Mouse (Mus musculus) ovary, adult 18-20 months (tissue): ENCODE measurements around the gene Gm21887.
"Not testable (repeated sequence)": the region's sequence is repeated elsewhere in the genome, so short reads cannot be mapped to it uniquely, and the experiment has no call there.

Experiments used
- DNase-seq: peaks from one replicate; pipeline ENCODE4 v3.0.0; 2022; ENCODE audit warnings: low spot score, mixed read lengths

The Gm21887 gene

GRCm38 (mm10) chrX:170009016-170009750 is at the start of gene Gm21887:
Gene Gm21887, plus strand, starts transcription at chrX:170009659.
- peak; percentile 100 for DNase-seq

- DNase-seq, result no peak
Observed at GRCm38 (mm10) chrX:169969337-169969736, 40.1 kb upstream of the Gm21887 start.

DNA sequence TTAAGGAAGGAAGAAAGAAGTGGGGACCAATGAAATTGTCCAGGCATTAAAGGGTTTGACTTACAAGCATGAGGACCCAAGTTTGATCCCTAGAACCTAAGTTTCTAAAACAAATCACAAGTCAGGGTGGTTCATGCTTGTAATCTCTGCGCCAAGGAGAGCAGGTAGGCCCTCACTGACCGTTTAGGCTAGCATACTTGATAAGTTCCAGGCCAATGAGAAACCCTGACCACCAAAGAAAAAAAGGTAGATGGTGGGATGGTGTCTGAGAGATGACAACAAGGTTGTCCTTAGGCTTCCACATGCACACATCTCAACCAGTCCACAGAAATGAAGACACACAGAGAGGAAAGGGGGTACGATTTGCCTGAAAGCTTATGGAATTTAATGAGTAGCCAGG is 39.7 kb upstream of the Gm21887 start:
- peak; percentile 1 for DNase-seq

- DNase-seq, result peak; percentile 1
Observed at GRCm38 (mm10) chrX:169970546-169970945, 38.9 kb upstream of the Gm21887 start.

GRCm38 (mm10) chrX:169971562-169971961 is 37.9 kb upstream of the Gm21887 start:
- peak; percentile 1 for DNase-seq

- peak; percentile 2 for DNase-seq
Observed at GRCm38 (mm10) chrX:169972131-169972530, 37.3 kb upstream of the Gm21887 start.

- peak; percentile 50 for DNase-seq
Observed at GRCm38 (mm10) chrX:169972791-169973494, 36.5 kb upstream of the Gm21887 start.

- peak; percentile 52 for DNase-seq
Observed at GRCm38 (mm10) chrX:169973806-169974205, 35.7 kb upstream of the Gm21887 start.

GRCm38 (mm10) chrX:169974456-169974855 is 35.0 kb upstream of the Gm21887 start:
- DNase-seq, result peak; percentile 19

DNA sequence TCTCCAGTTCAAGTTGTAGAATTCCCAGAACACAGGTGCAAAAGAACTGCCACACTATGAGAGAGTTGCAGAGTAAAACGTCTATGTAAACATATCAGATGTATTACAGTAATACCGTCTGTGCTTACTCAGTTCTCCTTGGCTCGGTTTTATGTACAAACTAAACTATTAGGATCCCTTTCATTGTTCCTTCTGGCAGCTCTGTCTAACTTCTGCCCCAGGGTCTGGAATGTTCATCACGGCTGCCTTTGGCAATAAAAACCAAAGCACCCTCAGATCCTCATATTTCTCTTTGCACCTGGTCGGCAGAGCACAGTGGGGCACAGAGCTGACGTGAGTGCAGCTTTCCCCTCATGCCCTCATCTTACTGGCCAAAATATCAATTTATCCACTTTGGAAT is 34.5 kb upstream of the Gm21887 start:
- DNase-seq, result peak; percentile 35

DNA sequence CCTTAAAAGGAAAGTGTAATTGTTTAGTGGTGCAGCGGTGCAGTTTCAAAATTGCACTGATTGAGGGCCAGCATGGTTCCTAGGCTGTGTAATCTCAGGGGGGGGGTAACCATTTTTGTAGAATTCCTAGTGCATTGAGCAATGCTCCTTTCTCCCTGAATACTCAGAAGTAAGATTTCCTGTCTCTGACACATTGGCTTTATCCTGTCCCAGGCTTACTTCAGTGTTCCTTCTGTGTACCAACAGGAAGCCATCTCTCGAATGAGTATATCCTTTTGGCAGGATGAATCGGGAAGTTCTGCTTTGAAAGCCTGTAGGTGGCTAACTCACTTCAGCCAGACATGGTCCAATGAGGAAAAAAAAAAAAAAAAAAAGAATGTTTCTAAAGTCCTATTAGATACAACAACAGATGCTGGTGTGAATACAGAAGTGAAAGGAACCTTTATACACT is 33.8 kb upstream of the Gm21887 start:
- DNase-seq, result peak; percentile 24

- DNase-seq, result peak; percentile 1
Observed at GRCm38 (mm10) chrX:169976340-169976739, 33.1 kb upstream of the Gm21887 start.

GRCm38 (mm10) chrX:169977856-169978435 is 31.5 kb upstream of the Gm21887 start:
- not testable (repeated sequence) for DNase-seq

- DNase-seq, result peak; percentile 71
Observed at GRCm38 (mm10) chrX:169978436-169979381, 30.8 kb upstream of the Gm21887 start.

GRCm38 (mm10) chrX:169979461-169980202 is 29.8 kb upstream of the Gm21887 start:
- DNase-seq, result peak; percentile 57

DNA sequence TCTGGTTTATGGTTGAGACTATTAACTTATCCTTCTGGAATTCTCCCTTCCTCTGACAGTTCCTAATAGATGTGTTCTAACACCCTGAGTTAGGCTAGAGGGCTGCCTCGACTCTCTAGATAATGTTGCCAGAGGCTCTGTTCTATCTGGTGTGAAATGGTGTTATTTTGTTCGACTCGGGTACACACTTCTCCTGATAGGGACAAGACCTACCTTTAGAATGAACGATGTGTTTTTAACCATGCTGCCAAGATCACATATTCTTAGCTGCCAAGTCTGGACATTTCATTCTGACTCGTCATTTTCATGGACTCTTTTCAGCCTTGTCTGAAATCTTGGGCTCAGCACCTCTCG is 29.3 kb upstream of the Gm21887 start:
- DNase-seq, result peak; percentile 16

DNA sequence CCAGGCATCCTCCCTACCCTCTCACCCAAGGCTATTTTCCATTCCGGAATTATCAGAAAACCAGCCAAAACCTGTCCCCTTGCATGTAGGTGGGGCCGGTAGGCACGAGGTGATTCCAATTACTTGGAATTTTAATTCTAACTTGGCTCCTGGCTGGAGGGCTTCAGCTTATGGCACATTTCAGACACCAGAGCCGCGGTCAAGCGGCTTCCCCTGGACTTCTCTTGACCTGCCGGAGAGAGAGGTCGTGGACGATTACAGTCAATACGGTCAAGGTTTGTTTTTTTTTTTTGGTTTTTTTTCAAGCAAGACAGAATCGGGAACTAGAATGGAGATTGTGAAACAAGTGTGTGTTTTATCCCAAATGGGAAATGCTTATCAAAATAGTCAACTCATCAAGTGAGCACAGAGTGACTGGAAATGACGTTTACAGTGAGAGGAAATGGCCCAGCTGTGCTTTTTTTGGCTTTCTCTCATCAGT is 28.6 kb upstream of the Gm21887 start:
- peak; percentile 75 for DNase-seq

DNA sequence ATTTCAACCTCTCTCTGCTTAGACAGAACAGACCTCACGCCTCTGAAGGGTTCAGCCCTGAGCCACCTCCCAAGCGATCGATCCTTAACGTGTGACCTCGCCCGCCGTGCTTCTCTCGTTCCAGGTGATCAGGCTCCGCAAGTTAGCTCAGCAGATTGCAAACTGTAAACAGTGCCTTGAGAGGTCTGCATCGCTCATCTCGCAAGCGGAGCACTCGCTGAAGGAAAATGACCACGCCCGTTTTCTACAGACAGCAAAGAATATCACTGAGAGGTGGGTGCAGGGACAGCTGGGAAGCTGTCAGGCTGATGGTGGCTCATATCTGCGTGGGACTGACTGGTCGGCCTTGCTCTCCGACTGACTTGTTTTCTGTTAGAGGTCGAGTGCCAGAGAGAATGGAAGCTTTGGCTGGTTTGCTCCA is 27.7 kb upstream of the Gm21887 start:
- peak; percentile 81 for DNase-seq

GRCm38 (mm10) chrX:169982606-169983400 is 26.7 kb upstream of the Gm21887 start:
- peak; percentile 44 for DNase-seq
